Mouse (Mus musculus) cortical plate, adult 2 months (tissue): ENCODE measurements around the gene Fam186a.
"Not testable (repeated sequence)": the region's sequence is repeated elsewhere in the genome, so short reads cannot be mapped to it uniquely, and the experiment has no call there.

Experiments used
- CTCF ChIP-seq: fragments of 200-500 bp; IDR thresholded peaks from 2 replicates; pipeline ENCODE4 v1.5.1; 2011; ENCODE audit warnings: mild to moderate bottlenecking, control low read depth, low read length; ENCODE audit not compliant: insufficient read depth; ENCODE audit errors: extremely low read depth
- POLR2A ChIP-seq: fragments of 200-500 bp; IDR thresholded peaks from 2 replicates; pipeline ENCODE4 v1.6.1; 2011; ENCODE audit warnings: mild to moderate bottlenecking, low read length, control low read depth; ENCODE audit not compliant: insufficient read depth; ENCODE audit errors: extremely low read depth

DNA sequence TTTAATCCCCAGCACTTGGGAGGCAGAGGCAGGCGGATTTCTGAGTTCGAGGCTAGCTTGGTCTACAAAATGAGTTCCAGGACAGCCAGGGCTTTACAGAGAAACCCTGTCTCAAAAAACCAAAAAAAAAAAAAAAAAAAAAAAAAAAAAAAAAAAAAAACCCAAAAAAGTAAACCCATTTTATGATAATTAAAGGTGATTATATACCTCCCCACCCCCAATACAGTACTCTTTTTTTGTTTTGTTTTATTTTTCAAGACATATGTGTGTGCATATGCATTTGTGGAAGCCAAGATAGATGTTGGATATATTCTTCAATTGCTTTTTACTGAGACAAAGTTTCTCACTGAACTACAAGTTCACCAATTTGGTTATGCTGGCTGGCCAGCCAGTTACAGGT, 9.3 kb upstream of the Fam186a start:
- not testable (repeated sequence) for TF ChIP-seq CTCF, POLR2A
